Mouse (Mus musculus) skeletal muscle tissue, adult 2 months (tissue): Measurements from ENCODE around the gene Kifc1.
"Not testable (repeated sequence)": the region's sequence is repeated elsewhere in the genome, so short reads cannot be mapped to it uniquely, and the experiment has no call there.

ENCODE experiments used
- DNase-seq: peaks from one replicate; pipeline ENCODE4 v3.0.0-alpha.2; 2012; ENCODE audit warnings: low read depth, low spot score

Kifc1 gene

GRCm38 (mm10) chr17:33903911-33904651 lies 13.6 kb upstream of the Kifc1 start:
- not testable (repeated sequence) for DNase-seq

GRCm38 (mm10) chr17:33902491-33902890 lies 12.0 kb upstream of the Kifc1 start:
- DNase-seq: no peak

DNA sequence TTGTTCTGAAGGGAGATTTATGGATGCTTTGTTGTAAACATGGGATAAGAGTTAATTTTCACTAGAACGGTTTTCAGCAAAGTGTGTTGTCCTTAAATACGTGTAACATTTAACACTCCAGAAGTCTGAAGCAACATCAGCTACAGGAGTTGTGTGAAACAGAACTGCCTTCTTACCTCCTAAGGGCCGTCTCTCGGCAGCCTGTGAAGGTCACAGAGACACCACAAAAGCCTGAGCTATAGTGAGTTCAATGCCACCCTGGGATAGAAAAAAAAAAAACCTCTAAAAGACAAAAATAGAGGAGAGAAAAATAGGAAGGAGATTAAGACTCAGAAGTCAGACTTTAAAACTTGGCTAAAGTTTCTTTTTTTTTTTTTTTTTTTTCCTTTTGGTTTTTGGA lies 11.6 kb upstream of the Kifc1 start:
- no peak for DNase-seq

- no peak for DNase-seq
Measured at GRCm38 (mm10) chr17:33901653-33902052, 11.2 kb upstream of the Kifc1 start.

- no peak for DNase-seq
Measured at GRCm38 (mm10) chr17:33900989-33901314, 10.5 kb upstream of the Kifc1 start.

GRCm38 (mm10) chr17:33900281-33900988 lies 10.0 kb upstream of the Kifc1 start:
- DNase-seq: no peak

DNA sequence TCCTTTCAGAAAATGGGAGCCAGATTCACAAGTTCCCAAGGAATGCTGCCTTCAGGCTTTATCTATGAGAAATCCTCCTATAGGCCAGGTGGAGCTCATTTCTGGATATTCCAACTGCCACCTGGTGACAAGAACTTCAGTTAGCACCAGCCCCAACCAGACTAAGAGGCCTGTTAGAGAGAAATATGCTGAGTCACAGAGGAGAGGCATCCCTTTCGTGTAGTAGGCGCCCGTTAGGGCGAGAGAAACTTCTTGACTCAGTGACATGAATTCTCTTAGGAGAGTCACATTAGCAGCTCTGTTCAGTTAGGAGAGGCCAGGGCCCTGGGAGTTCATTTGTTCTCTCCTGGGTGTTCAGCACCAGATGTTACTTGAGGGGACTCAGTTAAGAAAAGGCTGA lies 9.2 kb upstream of the Kifc1 start:
- no peak for DNase-seq

GRCm38 (mm10) chr17:33898193-33898592 lies 7.7 kb upstream of the Kifc1 start:
- not testable (repeated sequence) for DNase-seq

- no peak for DNase-seq
Measured at GRCm38 (mm10) chr17:33897114-33897794, 6.8 kb upstream of the Kifc1 start.

DNA sequence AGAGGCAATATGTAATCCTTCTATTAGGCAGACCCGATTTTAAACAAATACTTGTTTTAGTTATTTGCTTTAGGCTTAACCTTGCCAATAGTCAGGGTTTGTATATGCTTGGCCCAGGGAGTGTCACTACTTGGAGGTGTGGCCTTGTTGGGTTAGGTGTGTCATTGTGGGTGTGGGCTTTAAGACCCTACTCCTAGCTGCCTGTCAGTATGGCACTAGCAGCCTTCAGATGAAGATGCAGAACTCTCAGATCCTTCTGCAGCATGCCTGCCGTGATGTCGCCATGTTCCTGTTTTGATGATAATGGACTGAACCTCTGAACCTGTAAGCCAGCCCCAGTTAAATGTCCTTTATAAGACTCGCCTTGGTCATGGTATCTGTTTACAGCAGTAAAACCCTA lies 2.5 kb upstream of the Kifc1 start:
- not testable (repeated sequence) for DNase-seq

- no peak for DNase-seq
Measured at GRCm38 (mm10) chr17:33892429-33892828, 2.0 kb upstream of the Kifc1 start.

DNA sequence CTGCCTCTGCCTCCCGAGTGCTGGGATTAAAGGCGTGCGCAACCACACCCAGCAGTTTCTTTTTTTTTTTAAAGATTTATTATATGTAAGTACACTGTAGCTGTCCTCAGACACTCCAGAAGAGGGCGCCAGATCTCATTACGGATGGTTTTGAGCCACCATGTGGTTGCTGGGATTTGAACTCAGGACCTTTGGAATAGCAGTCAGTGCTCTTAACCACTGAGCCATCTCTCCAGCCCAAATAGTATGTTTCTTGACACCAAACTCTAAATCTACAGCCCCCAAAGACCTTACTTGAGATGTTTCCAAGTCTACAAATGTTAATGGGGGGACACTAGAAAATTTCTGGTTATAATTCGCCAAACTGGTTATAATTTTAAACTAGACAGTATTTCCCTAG lies 1.4 kb upstream of the Kifc1 start:
- DNase-seq: not testable (repeated sequence)

GRCm38 (mm10) chr17:33891357-33891756 lies 896 bp upstream of the Kifc1 start:
- DNase-seq: no peak

GRCm38 (mm10) chr17:33889941-33890532 lies 424 bp downstream of the Kifc1 start:
- not testable (repeated sequence) for DNase-seq

DNA sequence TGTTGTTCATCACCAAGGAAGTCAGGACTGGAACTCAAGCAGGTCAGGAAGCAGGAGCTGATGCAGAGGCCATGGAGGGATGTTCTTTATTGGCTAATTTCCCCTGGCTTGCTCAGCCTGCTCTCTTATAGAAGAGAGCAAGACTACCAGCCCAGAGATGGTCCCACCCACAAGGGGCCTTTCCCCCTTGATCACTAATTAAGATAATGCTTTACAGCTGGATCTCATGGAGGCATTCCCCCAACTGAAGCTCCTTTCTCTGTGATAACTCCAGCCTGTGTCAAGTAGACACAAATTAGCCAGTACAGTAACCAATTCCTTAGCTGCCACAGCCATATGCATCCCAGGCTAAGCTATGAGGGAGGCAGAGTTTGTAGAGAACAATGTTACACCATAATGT lies 2.2 kb downstream of the Kifc1 start:
- DNase-seq: not testable (repeated sequence)

DNA sequence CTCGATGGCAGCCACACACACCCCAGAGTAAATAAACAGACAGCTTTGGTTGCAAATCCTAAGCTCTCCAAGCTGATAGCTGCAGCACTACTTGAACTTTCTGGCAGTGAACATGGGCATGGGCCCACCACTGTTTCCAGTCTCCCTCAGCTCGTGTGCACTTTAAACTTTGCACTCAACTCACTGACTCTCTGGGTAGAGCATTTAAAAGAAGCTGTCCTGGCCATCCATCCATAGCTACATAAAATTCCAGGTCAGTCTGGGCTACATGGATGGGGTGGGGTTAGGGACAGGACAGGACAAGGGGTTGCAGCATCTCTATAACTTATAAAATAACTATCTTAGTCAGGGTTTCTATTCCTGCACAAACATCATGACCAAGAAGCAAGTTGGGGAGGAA lies 2.7 kb downstream of the Kifc1 start:
- not testable (repeated sequence) for DNase-seq

DNA sequence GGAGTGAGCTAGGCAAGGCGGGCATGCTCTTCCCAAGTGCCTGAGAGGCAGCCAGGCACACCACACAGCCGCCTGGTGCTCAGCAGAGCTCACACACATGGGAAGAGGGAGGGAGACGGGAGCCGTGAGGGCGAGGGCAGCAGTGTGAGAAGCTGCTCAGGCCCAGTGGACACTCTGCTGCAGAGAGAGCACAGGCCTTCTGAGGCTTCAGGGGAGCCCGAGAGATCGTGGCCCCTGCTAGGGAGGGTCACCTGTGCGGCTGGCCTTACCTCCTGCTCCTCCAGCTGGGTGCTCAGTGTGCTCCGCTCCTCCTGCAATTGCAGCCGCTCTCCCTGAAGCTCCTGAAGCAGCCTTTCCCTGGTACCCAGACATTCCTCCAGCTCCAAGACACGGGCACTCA lies 6.1 kb downstream of the Kifc1 start:
- not testable (repeated sequence) for DNase-seq

- not testable (repeated sequence) for DNase-seq
Measured at GRCm38 (mm10) chr17:33875797-33876196, 14.7 kb downstream of the Kifc1 start.

DNA sequence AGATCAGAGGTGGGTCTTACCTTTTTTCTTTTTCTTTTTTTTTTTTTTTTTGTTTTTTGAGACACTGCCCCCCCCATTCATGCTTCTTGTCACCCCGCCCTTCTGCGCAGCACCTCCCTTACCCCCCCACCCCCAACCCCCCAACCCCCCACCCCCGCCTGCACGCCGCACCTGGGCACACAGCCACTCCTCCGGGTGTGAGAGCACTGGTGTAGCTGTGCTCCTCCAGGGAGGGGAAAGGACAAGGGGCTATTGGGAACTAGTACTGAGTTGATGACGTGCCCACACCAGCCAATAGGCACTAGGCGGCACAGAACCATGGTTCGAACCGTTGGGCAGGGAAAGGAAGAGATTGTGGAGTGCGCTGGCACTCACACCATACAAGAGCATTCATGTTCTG lies 16.1 kb downstream of the Kifc1 start:
- DNase-seq: no peak

DNA sequence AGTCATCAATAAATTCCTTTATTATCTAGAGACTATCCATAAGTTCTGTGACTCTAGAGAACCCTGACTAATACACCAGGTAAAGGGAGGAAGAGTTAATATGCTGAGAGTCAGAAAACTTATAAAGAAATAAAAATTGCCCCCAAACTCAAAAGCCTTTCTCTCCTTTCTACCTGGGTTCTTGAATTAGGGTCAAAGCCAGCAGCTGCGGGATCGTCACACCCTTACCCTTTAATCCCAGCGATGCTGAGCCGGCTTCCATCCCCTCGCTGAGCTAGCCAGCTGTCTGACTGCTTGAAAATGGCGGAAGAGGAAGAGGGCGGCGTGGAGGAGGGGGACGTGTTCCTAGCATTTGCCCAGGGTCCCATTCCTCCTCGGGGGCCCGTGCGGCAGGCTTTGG lies 16.9 kb downstream of the Kifc1 start, which contains the start of gene Gm7029:
Gene Gm7029 (plus strand): TSS at position 301 of the 400 bp plus-strand sequence.
- not testable (repeated sequence) for DNase-seq

GRCm38 (mm10) chr17:33865330-33866030 lies 25.0 kb downstream of the Kifc1 start:
- DNase-seq: no peak

- DNase-seq: no peak
Measured at GRCm38 (mm10) chr17:33857816-33858215, 32.6 kb downstream of the Kifc1 start.
